Mouse (Mus musculus): ENCODE results near the gene Serpina9. TPM values are rescaled to one million over a fixed set of nuclear protein-coding genes. Genes with fewer than 3 reads are reported as not detected.

The Serpina9 gene
- total RNA-seq, 2 experiments from 2014 or later = 0.22 TPM; not detected in 1

Other genes starting within 250 kb of the Serpina9 start
- not detected for gene Serpina1d, start 240.2 kb downstream of the Serpina9 start, total RNA-seq (2021)
- gene Serpina1b, start 183.4 kb downstream of the Serpina9 start, total RNA-seq (2021) = not detected
- not detected for gene Serpina1a, start 150.2 kb downstream of the Serpina9 start, total RNA-seq (2021)
- gene Serpina1c, start 108.9 kb downstream of the Serpina9 start, total RNA-seq (2021) = not detected
- gene Serpina1e, start 54.8 kb downstream of the Serpina9 start, total RNA-seq (2021) = not detected
- not detected for gene Serpina11, start 23.8 kb downstream of the Serpina9 start, total RNA-seq (2021)
- gene Serpina12, start 30.7 kb upstream of the Serpina9 start, total RNA-seq (2021) = not detected
- not detected for gene Serpina5, start 87.4 kb upstream of the Serpina9 start, total RNA-seq (2021)
- not detected for gene Serpina3a, start 99.0 kb upstream of the Serpina9 start, total RNA-seq (2021)
- not detected for gene Serpina3b, start 114.2 kb upstream of the Serpina9 start, total RNA-seq (2021)
- not detected for gene Serpina3c, start 140.1 kb upstream of the Serpina9 start, total RNA-seq (2021)
- not detected for gene Serpina3f, start 200.8 kb upstream of the Serpina9 start, total RNA-seq (2021)
- gene Serpina3g, start 222.5 kb upstream of the Serpina9 start, total RNA-seq (2021) = under 1 TPM in 1 of 2 experiments, not detected in 1; 0.50 TPM
- not detected for gene Serpina3i, start 249.4 kb upstream of the Serpina9 start, total RNA-seq (2021)

Data from left cerebral cortex, postnatal 4 days (tissue).